10 mouse cellular contexts compared by ENCODE assay signal in genomic region chr14:119003320-119003719, GRCm38 (mm10).
DNase-seq lines count a peak whose midpoint lies in the region; ATAC-seq and TF ChIP-seq lines count a peak whose summit lies in the region.
"Had no signal": no experiment of that assay in that cellular context is flagged by ENCODE, and none has a peak within 500 bp of the region (broad histone marks: within the 10 kb centered on the region; RNA-seq: fewer than 3 reads in every experiment).

No protein-coding gene starts in this region.

- H3K4me1 ChIP-seq in kidney, adult 2 months (ENCODE audit: control insufficient read depth, insufficient read depth, low read length): no peaks in the 10 kb centered on the region
- peaks cover 12% of the 10 kb centered on the region for H3K4me1 ChIP-seq in kidney, embryonic 15.5 days
- H3K4me1 ChIP-seq in forebrain, embryonic 10.5 days: peaks cover 21% of the 10 kb centered on the region

- no peak for TF ChIP-seq POLR2A in kidney, adult 2 months (IDR thresholded peaks at IDR 0.05; ENCODE audit: low read depth, low read length)

- peak; percentile 62 for DNase-seq in kidney, adult 2 months
- DNase-seq in R1 (ENCODE audit: low read depth, low spot score): peak; percentile 27
- DNase-seq in kidney, adult 9 months: peak; percentile 73
- DNase-seq in splenic B cell, adult 2 months (ENCODE audit: low read depth, low spot score): peak; percentile 75
- no peak for DNase-seq in forebrain, embryonic 10.5 days (ENCODE audit: extremely low spot score, low spot score)
- DNase-seq in layer of hippocampus, adult 9-10 months (ENCODE audit: low spot score): no peak
- no peak for DNase-seq in cerebellum, adult 8-10 months
- DNase-seq: cerebellum, adult 9-10 months had no signal

- TF ChIP-seq CTCF in kidney, adult 2 months (conservative IDR thresholded peaks at IDR 0.05; ENCODE audit: insufficient read depth, insufficient read length, low read depth, low read length): peak; percentile 77

- no peaks in the 10 kb centered on the region for H3K27me3 ChIP-seq in kidney, adult 2 months (replicated peaks; ENCODE audit: control insufficient read depth, insufficient read depth, low read length)
- H3K27me3 ChIP-seq in kidney, embryonic 15.5 days: no peaks in the 10 kb centered on the region
- no peaks in the 10 kb centered on the region for H3K27me3 ChIP-seq in splenic B cell, adult 2 months (ENCODE audit: control insufficient read depth, insufficient read depth, low read length, poor library complexity, severe bottlenecking)
- no peaks in the 10 kb centered on the region for H3K27me3 ChIP-seq in forebrain, embryonic 10.5 days (ENCODE audit: poor library complexity, severe bottlenecking)

- H3K9me3 ChIP-seq in kidney, embryonic 15.5 days (replicated peaks): no peaks in the 10 kb centered on the region
- no peaks in the 10 kb centered on the region for H3K9me3 ChIP-seq in forebrain, embryonic 10.5 days

- no peak overlapping the region for H3K4me3 ChIP-seq in kidney, adult 2 months (ENCODE audit: insufficient read depth, low read depth, low read length)
- H3K4me3 ChIP-seq in kidney, embryonic 15.5 days (replicated peaks): no peak overlapping the region
- no peak overlapping the region for H3K4me3 ChIP-seq in forebrain, embryonic 10.5 days
- H3K4me3 ChIP-seq: myocyte had no signal

- no peak overlapping the region for H3K9ac ChIP-seq in kidney, embryonic 15.5 days

- ATAC-seq in kidney, embryonic 15.5 days (replicated peaks; ENCODE audit: low FRiP score): no peak

- H3K4me2 ChIP-seq in kidney, embryonic 15.5 days: no peak overlapping the region

- no peaks in the 10 kb centered on the region; the same call in 1 of the 2 replicates for H3K36me3 ChIP-seq in kidney, adult 2 months (ENCODE audit: control insufficient read depth, insufficient read depth, low read length)
- H3K36me3 ChIP-seq in kidney, embryonic 15.5 days: peaks cover 28% of the 10 kb centered on the region
- no peaks in the 10 kb centered on the region for H3K36me3 ChIP-seq in splenic B cell, adult 2 months (ENCODE audit: control insufficient read depth, insufficient read depth, low read length, poor library complexity, severe bottlenecking)
- peaks cover 30% of the 10 kb centered on the region for H3K36me3 ChIP-seq in forebrain, embryonic 10.5 days (replicated peaks)

- no peak overlapping the region for H3K27ac ChIP-seq in kidney, adult 2 months (ENCODE audit: insufficient read depth, low read depth, low read length)
- H3K27ac ChIP-seq in kidney, embryonic 15.5 days: no peak overlapping the region
- H3K27ac ChIP-seq in forebrain, embryonic 10.5 days: no peak overlapping the region

Comparison
In these comparisons a context has a peak if more than half of its experiments do, and no peak if none do; other contexts are left out.
1. DNase-seq: peak in kidney, adult 2 months (single experiment), R1 (single experiment), kidney, adult 9 months (single experiment) and splenic B cell, adult 2 months (single experiment); none in forebrain, embryonic 10.5 days (single experiment), layer of hippocampus, adult 9-10 months (single experiment) and cerebellum, adult 8-10 months (single experiment).